Mouse (Mus musculus) embryo, embryonic 11.5 days (tissue): ENCODE measurements around the gene Dupd1.

Experiments
- DNase-seq: peaks from one replicate; pipeline ENCODE4 v3.0.0-alpha.2; 2012; ENCODE audit warnings: low read depth, low spot score

The Dupd1 gene

DNA sequence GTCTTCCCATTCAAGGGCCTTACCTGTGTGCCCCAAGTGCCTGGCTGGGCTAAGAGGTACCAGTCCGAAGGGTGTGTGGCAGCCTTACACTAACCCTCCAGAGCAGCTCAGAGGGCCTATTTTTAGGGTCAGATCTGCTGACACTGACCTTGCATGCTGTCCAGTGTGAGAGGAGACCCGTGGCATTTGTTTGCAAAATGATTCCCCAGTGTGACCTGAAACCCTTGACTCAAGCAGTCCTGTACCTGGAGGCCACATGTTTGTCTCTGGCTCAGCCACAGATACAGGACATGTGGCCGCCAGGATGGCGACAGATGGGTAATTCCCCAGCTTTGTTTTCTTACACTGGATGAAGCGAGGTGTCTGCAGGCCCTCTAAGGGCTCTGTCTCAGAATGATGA lies at the start of gene Dupd1:
TSS of gene Dupd1 (minus strand) at position 91 of the 400 bp plus-strand sequence.
- no peak for DNase-seq

DNA sequence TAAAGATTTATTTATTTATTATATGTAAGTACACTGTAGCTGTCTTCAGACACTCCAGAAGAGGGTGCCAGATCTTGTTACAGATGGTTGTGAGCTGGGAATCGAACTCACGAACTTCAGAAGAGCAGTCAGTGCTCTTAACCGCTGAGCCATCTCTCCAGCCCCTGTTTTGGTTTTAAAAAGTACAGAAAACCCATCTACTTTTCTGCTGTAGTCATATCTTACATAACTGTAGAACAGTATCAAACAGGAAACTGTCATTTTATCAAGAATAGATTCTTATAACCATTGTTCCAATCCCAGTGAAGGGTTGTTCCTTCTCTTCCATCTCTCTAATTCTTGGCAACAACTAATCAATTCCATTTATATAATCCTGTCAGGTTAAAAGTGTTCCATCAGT lies 49.4 kb upstream of the Dupd1 start:
- DNase-seq: no peak

DNA sequence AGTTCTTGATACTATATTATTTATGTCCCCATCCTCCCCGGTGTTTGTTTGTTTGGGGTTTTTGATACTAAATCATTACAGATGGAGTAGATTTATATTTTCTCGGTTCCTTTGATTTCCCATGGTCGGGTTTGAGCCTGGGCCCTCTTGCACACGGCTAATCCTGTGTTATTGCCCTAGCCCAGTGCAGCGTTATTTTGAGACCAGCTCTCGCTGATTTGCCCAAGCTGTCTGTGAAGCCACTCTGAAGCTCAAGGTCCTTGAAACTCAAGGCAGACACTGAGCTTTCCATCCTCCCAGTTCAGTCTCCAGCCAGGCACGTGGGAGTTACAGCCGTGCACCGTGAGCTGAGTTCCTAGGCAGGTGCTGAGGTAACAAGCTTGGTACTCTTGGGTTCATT lies 47.2 kb upstream of the Dupd1 start:
- no peak for DNase-seq

DNA sequence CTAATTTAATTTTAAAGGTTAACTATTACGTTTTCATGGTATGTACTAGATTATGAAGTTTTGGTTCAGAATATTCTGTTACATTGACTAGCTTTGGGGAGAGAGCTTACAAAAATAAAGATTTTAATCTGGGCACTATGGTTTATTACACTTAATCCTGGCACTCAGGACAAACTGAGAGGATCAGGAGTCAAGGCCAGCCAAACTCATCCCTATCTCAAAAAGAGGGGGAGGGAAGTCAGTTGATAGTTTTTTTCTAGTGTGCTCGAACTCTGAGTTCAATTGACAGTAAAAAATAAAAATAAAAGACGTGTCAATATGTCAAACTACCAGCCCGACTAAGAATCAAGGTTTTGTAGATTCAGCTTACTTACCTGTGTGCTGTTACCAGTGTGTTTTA lies 39.0 kb upstream of the Dupd1 start:
- no peak for DNase-seq

DNA sequence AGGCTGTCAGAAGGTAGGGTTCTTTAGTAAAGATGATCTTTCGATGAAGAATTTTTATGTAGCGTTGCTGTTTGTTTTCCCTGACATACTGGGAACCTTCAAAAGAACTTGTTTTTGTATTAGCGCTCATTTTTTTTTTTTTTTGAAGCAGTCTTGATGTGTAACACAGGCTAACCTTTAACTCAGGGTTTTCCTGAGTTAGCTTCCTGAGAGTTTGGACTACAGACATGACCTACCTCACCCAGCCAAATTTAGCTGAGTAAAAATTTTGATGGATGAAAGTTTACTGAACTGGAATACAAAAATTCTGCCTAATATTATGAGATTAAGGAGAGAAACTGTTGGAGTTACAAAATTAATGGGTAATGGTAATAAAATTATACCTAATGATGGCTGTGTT lies 38.0 kb upstream of the Dupd1 start:
- no peak for DNase-seq

DNA sequence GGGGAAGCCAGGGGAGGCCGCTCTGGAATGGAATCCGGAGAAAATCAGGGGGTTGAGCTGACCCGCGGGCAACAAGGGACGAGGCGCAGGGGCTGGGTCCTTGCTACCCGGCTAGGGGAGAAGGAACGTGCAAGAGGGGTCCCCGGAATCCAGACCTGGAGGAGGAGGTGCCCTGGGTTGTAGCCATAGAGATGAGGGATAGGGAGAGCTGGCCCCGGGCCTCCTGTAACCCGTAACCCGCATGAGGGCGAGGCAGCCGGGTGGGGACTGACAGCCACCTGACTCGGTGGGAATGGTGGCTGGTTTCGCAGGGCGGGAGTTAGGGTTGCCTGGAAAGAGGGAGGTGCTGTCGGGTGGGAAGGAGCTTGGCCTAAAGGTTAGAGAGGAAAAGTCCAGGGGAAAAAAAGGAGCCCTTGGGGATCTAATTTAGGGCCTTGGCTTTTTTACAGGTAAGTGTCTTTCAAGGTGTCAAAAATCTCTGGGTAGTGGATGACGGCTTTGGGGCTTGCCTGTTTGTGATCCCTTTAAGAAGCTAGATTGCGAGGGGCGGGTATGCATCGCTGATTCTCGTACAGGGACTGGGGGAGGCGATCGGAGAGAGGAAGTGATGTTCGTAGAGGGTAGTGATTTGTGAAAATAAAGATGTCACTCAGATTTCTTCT lies 36.6 kb upstream of the Dupd1 start, which contains the start of gene Dusp13:
TSS of gene Dusp13 (minus strand) at position 301 of the 662 bp plus-strand sequence.
- DNase-seq: no peak

DNA sequence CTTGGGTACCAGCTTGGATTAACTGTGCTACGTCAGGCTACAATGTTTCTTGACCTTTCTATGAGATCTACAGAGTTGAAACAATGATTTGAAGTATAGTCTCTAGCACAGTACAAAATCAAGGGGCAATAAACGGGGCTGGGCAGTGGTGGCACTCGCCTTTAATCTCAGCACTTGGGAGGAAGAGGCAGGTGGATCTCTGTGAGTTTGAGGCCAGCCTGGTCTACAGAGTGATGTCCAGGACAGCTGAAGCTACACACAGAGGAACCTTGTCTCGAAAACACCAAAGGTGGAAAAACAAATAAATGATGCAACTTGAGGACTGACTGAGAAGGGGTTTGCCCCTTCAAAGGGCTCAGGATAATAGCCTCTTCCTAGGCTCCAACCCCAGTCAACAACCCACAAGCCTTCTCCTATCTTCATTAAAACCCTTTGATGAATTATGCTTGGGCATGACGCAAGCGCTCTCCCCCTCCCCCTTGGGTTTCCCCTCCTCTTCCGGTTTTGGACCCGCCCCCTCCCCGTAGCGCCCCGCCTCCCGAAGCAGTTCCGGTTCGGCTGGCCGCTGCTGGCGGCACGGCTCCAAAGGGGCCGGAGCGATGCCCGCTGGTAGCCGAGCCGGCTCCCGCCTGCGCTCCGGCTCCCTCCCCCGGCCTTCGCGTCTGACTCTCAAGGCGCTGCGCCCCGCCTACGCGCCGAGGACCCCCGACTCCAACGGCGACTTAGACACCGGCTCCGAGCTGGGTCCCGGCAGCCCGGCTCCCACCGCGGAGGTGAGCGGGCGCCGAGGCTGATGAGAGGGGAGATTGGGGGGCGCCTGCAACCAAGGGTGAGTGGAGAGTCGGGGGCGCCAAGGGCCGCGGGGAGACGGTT lies 35.9 kb upstream of the Dupd1 start, which contains the start of gene Samd8:
TSS of gene Samd8 (plus strand) at position 524 of the 873 bp plus-strand sequence.
- peak; percentile 80 for DNase-seq

DNA sequence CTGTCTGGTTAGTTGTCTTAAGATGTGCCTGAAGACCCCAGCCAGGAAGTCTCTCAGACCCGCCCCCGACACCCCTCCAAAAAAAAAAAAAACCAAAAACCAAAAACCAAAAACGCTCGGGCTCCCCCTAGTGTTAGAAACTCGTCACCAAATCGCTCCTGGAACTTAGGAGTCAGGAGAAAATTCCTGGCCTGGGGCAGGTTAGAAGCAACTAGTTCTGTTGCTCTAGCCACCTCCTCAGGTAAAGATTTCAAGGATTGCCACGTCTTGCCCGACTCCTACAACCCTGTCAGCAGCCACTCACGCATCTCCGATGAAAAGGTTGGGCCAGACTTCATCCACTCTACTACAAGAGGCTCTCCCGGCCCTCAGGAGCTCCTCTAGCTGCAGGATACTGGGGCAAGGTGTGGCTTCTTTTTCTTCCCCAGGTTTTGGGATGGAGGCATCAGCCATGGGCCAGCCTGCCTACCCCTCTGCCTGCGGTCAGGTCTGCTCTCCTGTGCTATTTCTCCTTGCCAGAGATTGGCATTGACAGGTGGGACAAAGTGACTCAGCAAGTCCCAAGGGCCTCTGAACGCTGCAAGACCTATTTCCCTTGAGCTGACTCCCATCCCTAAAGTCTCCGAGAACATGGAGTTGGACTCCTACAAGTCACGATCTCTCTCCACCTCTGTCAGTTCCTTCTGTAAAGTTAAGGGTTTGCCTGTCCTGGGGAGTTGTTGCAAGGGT lies 33.9 kb upstream of the Dupd1 start:
- DNase-seq: no peak

DNA sequence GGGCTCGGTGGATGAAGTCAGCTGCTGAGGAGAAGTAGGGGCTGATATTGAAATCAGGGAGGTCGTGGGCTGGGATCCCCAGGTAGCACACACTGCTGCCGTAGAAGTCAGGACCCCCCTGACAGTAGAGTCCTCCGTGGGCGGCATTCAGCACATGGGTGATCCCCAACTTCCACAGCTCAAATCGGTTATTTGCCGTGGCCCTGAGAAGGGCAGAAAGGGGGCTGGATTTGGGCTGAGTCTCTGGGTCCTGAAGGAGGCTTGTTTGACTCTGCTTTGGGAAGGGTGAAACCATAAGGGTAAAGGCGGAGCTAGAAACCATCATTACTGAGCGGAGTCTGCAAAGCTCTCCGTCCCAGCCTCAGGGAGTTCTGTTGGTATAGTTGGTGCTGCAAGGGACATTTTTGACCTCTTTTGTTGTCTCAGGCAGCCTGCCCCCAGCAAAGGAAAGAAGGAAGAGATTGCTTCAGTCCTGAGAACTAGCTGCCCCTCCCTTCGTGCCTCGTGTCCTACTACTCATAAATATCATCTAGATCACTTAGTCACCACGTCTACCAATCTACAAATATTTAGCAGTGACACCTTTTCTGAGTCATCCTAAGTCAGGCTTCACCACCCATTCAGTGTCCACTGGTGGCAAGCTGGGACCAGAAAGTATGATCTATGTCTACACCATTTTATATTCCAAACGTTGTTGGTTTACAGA lies 33.2 kb upstream of the Dupd1 start:
- DNase-seq: no peak

DNA sequence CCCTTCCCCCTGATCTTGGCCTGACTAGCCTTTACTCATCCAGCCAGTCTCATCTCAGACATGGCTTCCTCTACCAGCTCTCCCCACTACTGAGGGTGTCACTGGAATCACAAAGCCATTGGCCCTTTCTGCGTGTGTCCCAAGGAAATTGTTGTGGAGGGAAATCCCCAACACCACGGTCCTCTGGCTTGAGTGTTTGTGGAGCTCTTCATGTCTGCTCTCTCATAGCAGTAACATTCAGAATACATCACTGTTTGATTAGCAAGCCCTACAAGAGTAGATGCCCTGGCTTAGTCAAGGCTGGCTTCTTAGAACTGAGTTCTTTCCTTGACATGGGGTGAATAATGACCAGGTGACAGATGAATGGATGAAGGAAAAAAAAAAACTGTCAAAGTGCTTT lies 32.5 kb upstream of the Dupd1 start:
- no peak for DNase-seq

DNA sequence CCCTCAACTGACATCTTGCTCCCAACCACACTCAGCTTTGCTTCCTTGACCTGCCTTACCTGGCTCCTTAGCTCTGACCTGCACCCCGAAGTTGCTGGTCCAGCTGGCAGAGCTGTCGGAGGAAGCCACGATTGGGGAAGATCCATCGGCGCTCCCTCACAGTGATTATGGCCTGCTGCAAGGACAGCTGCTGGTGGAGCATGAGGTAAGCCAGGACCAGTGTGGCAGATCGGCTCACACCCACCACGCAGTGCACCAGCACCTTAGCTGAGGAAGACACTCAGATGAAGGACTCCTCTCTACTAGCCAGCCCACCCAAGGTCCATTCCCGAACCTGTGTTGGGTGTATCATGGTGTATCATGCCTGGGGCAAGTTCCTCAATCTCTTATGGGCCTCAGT lies 31.9 kb upstream of the Dupd1 start:
- DNase-seq: no peak

DNA sequence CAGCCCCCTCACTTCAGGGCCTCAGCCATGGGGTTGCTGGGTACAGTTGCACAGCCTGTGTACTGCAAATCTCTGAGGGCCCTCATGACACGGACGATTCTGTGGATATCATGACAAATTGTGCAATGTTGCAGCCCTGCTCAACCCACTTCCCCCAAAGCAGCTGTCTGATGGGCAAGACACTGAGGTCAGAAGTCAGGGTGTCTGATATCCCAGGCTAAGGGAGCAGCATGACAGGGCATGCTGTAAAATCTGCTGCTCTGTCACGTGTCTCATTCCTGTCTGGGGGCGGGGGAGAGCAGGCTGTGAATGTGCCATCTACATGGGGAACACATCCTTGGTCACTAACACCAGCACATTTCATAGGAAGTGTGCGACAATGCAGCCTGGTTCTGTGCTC lies 30.8 kb upstream of the Dupd1 start:
- DNase-seq: no peak

DNA sequence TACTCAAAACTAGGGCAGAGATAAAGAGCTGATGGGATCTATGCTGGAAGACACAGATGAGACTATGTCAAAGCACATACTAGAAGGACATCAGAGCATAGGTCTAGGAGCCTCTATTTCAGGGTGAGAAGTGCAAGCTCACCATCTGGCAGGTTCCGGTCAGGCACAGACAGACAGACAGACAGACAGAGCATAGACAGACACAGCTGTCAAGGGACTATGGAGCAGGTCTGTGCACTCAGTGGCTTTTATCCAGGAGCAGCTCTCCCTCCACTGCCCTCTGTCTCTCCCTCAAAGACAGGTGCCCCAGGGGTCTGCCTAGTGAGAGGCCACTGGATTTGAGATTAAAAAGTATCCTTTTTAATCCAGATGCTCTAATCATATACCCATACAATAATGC lies 29.8 kb upstream of the Dupd1 start:
- no peak for DNase-seq

DNA sequence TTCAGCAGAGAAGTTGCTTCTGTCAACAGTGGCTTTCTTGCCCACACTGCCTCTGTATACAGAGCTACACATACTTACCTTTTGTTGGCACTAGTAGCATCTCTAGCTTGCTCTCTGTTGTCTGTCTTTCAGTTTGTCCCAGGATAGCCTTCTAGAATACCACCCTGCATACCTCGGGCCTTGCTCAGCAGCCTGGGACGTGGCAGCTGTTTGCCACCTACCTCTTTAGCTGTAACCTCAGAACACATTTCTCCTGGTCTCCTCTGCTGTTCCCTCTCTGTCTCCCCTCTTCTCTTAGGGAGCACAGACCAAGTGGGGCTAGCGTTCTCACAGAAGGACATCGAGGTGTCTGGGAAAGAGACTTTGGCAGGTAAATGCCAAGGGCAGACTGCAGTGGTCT lies 28.1 kb upstream of the Dupd1 start:
- DNase-seq: no peak

DNA sequence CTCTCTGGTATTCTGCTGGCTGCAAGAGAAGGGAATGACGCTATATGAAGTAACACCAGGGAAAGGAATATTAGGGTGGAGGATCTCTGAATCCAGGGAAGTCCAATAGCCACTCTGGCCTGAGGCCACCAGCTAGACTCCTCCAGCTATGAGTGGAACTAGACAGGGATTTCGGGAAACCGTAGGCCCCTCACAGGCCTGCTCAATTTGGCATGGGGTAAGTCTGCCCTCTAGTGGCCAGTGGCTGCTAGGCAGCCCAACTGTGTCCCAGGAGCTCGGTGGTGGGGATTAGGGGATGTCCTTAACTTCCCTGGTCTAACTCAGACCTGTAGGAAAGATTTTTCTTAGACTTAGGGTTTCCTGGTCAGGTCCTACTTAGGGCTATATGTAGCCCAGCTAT lies 27.4 kb upstream of the Dupd1 start:
- peak; percentile 76 for DNase-seq

DNA sequence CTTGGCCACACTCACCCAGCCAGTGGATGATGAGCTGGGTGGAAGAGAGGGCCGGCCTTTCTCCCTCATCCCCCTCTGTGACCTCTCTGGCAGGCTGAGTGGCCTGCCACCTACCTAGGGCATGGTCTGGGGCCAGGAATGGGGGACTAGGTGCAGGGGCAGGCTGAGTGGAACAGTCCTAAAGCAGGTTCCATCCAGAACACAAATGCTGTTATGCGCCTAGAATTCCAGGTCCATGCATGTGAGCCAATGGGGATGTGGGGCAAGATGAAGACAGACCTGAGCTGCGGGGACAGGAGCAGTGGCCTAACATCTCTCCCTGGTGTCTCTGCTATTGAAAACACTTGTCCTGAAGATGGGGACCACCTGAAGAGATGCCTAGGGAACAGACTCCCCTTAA lies 26.9 kb upstream of the Dupd1 start:
- DNase-seq: no peak

DNA sequence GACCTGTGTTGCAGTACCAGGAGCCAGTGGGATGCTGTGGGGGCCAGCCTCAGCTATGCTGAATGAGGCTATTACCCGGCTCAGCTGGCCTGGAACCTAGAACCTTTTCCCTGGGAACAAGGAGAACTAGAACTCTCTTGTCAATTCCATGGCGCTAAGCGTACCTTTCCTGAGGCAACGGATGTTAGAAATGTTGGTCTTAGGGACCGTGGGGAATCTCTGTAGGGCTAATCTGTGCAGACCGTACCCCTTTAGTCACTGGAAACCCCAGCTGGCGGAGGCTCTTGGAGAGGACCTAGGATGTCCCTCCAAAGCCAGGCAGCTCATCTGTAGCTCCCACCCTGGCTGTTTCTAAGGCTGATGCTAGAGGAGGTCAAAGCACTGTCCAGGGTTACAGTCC lies 26.0 kb upstream of the Dupd1 start:
- DNase-seq: no peak

DNA sequence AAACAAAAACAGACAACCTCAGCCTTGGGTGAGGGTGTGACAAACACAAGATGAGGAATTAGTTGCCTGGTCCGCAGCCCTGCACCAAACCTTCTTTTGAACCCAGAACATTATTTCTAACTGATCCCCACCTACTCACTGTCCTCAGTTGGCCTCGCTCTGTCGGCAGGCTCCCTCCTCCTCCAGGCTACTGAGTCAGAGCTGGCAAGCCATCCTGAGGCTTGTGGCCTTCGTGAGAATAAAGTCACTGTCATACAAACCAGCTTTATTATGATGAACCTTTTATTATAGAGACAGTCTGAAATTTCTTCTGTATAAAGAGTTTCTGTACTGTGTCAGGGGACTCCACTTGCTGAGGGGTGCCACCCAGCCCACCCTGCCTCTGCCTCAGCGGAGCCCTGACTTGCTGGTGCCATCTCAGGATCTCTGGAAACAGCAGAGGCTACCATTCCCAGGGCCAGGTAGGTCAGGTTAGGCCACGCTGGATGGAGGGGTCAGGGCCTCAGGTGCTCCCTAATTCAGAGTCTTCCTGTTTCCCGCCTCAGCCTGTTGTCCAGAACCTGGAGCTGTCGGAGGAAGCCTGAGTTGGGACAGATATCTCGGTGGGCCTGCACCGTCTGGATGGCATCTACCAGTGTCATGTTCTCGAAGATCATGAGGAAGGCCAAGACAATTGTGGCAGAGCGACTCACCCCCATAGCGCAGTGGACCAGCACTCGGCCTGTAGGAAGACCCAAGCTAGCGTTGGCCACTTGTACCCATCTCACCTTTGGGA lies 18.9 kb upstream of the Dupd1 start:
- no peak for DNase-seq

DNA sequence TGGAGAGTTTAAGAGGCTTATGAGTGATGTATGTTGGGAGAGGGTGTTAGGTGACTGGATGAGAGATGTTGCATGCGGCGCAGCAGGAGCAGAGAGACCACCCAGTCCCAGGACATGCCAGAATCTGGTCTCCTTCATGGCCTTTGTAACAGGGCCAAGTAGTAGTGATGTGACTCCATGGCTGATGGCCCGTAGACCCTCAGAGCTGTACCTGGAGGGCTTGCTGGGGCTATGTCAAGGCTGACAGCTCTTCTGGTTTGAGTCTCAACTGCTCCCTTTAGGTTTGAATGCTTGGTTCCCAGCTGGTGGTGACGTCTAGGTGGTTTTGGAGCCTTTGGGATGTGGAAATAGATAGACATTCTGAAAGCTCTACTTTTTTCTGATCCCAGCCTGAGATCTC lies 15.6 kb upstream of the Dupd1 start:
- DNase-seq: no peak

DNA sequence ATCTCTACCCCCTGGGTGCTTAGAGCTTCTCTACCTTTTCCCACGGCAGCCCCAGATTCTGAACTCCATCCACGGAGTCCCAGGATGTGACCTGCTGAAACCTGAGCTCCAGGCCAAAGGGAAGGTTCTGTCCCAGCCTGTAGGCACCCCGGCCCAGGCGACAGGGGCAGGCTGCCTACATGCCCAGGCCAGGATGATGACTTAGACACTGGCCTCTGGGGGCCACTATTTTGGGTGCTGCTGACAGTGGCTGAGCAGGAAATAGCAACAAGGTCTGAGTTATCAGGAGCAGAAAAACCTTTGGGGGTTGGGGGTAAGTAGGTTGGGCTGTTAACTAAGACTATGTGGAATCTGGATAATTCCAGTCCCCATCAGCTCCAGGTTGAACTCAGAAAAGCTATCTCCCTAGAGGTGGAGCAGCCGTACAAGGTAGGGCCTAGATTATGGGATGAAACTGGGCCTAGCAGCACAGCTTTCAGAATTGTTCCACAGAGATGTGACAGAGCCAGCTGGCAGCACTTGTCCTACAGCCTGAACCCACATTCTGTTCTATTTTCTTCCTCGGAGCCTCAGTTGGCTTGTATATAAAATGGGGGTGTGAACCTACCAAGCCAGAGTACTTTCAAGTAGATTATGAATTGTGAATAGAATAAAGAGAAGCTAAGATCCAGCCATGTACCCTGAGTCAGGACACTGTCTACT lies 14.8 kb upstream of the Dupd1 start:
- no peak for DNase-seq
